Mouse (Mus musculus) embryonic stem cell, embryonic (primary cell): ENCODE data around the gene Rims1.

Experiments
- CTCF ChIA-PET, 4 experiments: fragments of 300-600 bp in 2 of 4; fragments of 350-600 bp in 2 of 4; sonication (Branson Sonifier 250); formaldehyde crosslinking; loops; one replicate each; lab custom pipeline; 2022; ENCODE audit warnings: inconsistent platforms in 2 of 4; lab: Charles Lee
- POLR2A ChIA-PET, 4 experiments: fragments of 300-600 bp in 2 of 4; fragments of 350-600 bp in 2 of 4; sonication (Branson Sonifier 250); formaldehyde crosslinking; loops; one replicate each; lab custom pipeline; 2022; ENCODE audit warnings: antibody characterized with exemption in 4 of 4, inconsistent platforms in 1 of 4; lab: Charles Lee

Rims1 gene

GRCm38 (mm10) chr1:22615601-22616000 lies 190.2 kb downstream of the Rims1 start:
- ChIA-PET POLR2A (no interaction called here), CTCF (no interaction called here)

GRCm38 (mm10) chr1:22613609-22614008 lies 192.2 kb downstream of the Rims1 start:
- POLR2A ChIA-PET = interaction anchor here in 1 of 4 experiments (0.6 kb wide), 1 partner anchor 84 kb away, joined by 3 read pairs; no protein-coding TSS in a partner anchor
- CTCF ChIA-PET = no interaction called here

DNA sequence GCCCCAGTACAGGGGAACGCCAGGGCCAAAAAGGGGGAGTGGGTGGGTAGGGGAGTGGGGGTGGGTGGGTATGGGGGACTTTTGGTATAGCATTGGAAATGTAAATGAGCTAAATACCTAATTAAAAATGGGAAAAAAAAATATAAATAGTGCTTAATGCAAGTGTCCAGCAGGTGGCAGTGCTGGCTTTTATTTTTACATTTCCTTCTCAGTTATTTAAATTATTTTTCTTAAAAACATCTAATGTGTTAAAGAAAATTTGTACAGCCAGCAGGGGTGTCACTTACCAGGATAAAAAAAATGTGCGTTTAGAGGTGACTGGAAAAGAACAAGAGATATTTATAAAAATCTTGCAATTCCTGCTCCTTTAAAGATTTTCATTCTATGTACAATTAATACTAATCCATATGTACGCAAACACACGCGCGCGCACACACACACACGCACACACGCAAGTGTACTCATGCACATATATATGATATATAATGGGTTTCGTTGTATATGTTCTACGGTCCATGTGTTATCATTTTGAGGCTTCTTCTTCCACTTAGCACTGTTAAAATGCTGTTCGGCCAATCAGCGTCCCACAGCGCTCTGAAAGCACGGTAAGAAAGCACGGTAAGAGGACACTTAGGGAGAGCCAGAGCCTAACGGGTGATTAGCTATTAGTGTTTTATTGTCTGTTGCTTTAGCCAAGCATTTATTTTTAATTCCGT lies 201.3 kb downstream of the Rims1 start:
- ChIA-PET CTCF (interaction anchor here in 2 of 4 experiments (0.6 to 1.2 kb wide), 3 partner anchors 32 to 293 kb away, joined by 3 to 9 read pairs (median 3); no protein-coding TSS in a partner anchor), POLR2A (no interaction called here)

- ChIA-PET POLR2A (no interaction called here), CTCF (no interaction called here)
These were observed 209.6 kb downstream of the Rims1 start for GRCm38 (mm10) chr1:22596197-22596596.

GRCm38 (mm10) chr1:22594841-22595240 lies 211.0 kb downstream of the Rims1 start:
- CTCF ChIA-PET = no interaction called here
- POLR2A ChIA-PET = no interaction called here

DNA sequence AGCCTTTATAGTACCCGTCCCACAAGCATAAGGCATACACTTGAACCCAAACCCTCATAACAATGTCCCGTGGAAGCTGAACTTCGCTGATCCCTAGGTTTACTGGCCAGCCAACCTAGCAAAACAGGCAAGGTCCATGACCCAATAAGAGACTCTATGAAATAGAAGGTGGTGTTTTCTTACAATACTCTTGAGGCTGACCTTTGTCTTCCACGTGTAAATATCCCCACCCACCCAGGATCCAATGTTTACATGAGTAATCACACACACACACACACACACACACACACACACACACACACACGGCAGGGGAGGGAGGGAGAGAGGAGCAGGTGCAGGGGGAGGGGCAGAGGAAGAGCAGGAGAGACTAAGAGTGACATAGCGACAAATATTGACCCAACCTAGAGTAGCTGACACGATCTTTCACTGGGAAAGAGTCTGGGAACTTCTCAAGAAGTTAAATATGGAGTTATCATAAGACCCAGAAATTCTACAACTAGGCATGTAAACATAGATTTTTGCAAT lies 217.9 kb downstream of the Rims1 start:
- CTCF ChIA-PET = no interaction called here
- POLR2A ChIA-PET = no interaction called here

DNA sequence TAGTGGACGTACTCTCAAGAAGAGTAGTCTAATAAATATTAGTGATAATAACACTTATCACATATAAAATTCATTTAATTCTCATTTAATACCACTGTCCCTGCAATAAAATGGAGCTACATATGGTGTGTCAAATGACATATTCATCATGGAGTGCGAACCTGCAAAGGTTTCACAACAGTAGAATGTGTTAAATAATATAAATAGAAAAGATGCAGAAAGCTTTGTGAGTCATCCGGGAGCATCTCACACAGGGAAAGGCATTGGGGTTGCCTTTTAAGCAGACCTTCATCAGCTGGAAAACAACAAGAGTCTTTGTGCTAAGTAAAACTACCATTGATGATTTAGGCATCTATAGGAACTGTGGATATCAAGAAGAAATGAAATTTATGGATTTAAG lies 220.2 kb downstream of the Rims1 start:
- CTCF ChIA-PET = no interaction called here
- POLR2A ChIA-PET = no interaction called here

DNA sequence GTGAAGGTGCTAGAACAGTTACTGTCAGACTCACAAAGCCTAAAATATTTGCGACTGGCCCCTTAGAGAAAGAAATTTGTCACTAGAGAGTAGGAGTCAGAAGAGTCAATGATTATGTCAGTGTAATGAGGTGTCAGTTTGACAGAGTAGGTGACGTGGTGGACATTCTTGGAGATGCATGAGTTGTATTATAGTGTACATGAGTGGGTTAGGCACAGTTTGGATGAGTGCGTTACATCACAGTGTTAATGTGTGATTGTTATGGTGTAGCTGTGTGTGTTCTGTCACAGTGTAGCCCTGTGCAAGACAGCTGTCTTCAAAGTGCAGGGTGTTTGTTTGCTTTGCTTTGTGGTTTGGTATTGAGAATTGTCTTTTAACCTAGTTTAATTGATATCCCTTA lies 226.3 kb downstream of the Rims1 start:
- POLR2A ChIA-PET = no interaction called here
- CTCF ChIA-PET = no interaction called here

DNA sequence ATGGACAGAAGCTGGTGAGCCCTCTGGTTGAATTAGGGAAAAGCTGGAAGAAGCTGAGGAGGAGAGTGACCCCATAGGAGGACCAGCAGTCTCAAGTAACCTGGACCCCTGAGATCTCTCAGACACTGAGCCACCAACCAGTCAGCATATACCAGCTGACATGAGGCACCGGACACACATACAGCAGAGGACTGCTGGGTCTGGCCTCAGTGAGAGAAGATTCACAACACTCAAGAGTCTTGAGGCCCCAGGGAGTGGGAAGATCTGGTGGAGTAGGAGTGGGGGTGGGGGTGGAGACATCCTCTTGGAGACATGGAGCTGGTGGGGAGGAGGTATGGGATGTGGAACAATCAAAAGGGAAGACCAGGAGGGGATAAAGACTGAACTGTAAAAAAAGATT lies 233.1 kb downstream of the Rims1 start:
- CTCF ChIA-PET = interaction anchor here in 1 of 4 experiments (0.5 kb wide), 1 partner anchor 31 kb away, joined by 9 read pairs; no protein-coding TSS in a partner anchor
- POLR2A ChIA-PET = interaction anchor here in 1 of 4 experiments (0.6 kb wide), 1 partner anchor 261 kb away, joined by 3 read pairs; no protein-coding TSS in a partner anchor

GRCm38 (mm10) chr1:22546273-22546672 lies 259.5 kb downstream of the Rims1 start:
- ChIA-PET POLR2A (no interaction called here), CTCF (no interaction called here)

DNA sequence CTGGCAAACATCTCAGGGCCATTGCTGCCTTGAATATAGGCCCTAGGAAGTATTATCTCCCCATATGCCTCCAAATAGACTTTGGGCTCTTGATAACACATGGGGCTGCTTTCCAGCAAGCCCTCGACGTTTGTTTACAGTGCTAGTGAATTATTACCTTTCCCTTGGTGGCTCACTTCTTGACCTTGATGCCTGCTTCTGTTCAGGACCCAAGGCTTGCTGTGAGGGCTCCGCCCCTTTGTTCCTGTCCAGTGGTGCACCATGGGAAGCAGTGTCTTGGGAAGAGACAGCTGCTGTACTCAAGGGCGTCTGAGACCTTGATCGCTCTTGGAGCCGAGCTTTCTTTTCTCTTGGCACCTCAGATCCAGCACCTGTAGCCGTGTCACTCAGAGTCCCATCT lies 267.7 kb downstream of the Rims1 start:
- CTCF ChIA-PET = no interaction called here
- POLR2A ChIA-PET = no interaction called here

DNA sequence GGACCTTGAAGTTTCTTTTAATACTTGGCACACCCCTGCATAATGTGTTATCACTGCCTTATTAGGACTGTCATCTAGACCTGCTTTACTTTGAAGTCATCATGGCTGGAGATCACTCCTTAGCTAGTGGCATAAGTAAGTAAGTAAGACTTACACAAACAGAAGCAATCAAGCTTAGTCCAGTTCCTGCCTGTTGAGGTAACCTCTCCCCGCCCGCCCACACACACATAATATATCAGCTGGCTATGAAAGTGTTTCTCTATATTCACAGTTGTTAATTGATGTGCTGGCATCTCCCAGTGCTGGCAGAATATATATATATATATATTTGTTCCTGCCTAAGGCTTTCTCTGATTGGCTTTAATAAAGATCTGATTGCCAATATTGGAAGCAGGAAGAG lies 269.0 kb downstream of the Rims1 start:
- ChIA-PET CTCF (no interaction called here), POLR2A (interaction anchor here in 1 of 4 experiments (0.6 kb wide), 1 partner anchor 576 kb away, joined by 4 read pairs; no protein-coding TSS in a partner anchor)

DNA sequence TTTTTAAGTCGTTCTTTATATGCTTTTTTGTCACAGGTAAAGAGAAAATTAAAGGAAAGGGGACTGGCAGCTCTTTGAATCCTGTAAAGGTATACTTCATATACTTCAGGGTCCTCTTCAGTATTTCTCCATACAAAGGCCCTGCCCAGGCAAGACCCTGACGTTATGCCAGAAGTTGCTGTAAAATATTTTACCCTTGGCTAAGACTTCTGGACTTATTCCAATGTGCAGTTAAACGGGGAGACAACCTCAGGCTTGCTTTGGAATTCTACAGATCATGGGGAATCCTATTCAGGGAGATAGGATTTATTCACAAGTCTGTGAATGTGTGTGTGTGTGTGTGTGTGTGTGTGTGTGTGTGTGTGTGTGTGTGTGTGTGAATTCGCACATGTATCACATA lies 270.7 kb downstream of the Rims1 start:
- POLR2A ChIA-PET = no interaction called here

GRCm38 (mm10) chr1:22533146-22534096 lies 272.4 kb downstream of the Rims1 start:
- POLR2A ChIA-PET = interaction anchor here in 3 of 4 experiments (0.6 to 0.7 kb wide), 4 partner anchors 13 to 301 kb away, joined by 3 to 6 read pairs (median 4); no protein-coding TSS in a partner anchor
- CTCF ChIA-PET = no interaction called here

More for the DNA sequence above, 270.7 kb downstream of the Rims1 start:
- CTCF ChIA-PET = no interaction called here

DNA sequence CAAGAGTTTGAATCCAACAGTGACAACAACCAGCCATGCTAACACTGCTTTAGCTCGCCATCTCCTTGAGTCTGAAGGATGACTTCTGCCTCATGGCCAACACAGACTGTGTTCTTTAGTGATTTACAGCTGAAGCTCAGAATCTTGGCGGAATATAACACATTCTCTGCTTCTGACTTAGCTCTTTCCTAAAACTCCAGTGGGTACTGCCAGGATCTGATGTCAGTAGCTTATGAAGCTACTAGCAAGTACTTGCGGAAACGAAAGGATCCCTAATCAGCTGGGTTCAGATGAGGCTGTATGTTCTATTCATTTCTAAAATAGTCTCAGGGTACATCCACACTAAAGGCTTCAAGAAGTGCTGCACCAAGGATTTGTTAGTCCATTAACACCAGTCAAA lies 290.7 kb downstream of the Rims1 start:
- ChIA-PET CTCF (no interaction called here), POLR2A (no interaction called here)

DNA sequence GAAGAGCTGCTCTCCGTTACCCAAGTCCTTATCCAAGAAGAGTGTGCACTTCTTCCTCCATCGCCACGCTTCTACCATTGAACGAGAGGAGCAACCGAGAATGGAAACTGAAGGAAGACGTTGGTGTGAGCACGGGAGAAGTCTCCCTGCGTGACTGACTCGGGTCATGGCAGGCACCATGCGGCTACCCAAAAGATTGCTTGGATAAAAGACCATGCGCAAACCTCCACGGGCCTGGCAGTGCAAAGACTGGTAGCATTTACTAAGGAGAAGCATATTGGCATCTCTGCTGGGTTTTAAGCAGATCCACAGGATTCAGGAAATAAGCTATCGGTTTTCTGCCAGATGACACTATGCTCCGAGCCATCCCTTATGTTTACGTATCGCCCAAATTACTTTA lies 293.4 kb downstream of the Rims1 start:
- ChIA-PET CTCF (interaction anchor here in 1 of 4 experiments (0.6 kb wide), 1 partner anchor 120 kb away, joined by 3 read pairs; no protein-coding TSS in a partner anchor), POLR2A (interaction anchor here in 2 of 4 experiments (0.6 to 2.0 kb wide), 3 partner anchors 46 to 132 kb away, joined by 3 to 5 read pairs (median 4); no protein-coding TSS in a partner anchor)

DNA sequence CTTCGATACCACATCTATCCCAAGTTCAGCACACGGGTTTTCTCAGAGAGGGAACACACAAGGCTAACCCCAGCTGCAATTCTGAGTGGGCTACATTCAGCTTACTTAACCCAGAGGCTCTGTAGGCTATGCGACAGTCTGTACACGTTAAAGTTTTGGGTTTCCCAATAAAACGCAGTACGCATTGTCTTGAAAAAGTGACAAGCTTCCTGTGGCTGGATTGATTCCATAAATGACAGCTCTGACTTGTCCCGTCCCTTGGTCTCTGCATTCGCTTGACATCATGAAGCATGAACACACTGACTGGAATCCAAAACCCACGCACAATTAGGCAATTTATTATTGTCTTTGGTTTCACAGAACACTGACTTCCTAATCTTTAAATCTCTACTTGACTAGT lies 294.2 kb downstream of the Rims1 start:
- ChIA-PET POLR2A (interaction anchor here in 2 of 4 experiments (0.6 to 2.0 kb wide), 2 partner anchors 45 to 475 kb away, joined by 3 to 4 read pairs; no protein-coding TSS in a partner anchor), CTCF (no interaction called here)

GRCm38 (mm10) chr1:22508735-22509615 lies 296.8 kb downstream of the Rims1 start:
- POLR2A ChIA-PET = interaction anchor here in 1 of 4 experiments (0.7 kb wide), 1 partner anchor 124 kb away, joined by 3 read pairs; no protein-coding TSS in a partner anchor
- CTCF ChIA-PET = no interaction called here
